Mouse (Mus musculus) stomach, embryonic 16.5 days (tissue): ENCODE data around the gene Rps6kb1. TPM values are rescaled to one million over a fixed set of nuclear protein-coding genes. Genes with fewer than 3 reads are reported as not detected.
"Not testable (repeated sequence)": the region's sequence is repeated elsewhere in the genome, so short reads cannot be mapped to it uniquely, and the experiment has no call there.

Experiments used
- ATAC-seq: fragments of 200-750 bp; cut with Nextera tagmentation; 2 replicates; pipeline ENCODE4 v1.8.0; 2017; ENCODE audit warnings: moderate number of reproducible peaks, moderate TSS enrichment; ENCODE audit not compliant: insufficient read depth, low FRiP score
- H3K27ac ChIP-seq: fragments of 300-500 bp; sonication (generic); 2 replicates; pipeline ENCODE4 v1.5.1; 2014; ENCODE audit warnings: low read length
- H3K27me3 ChIP-seq: fragments of 300-500 bp; sonication (generic); 2 replicates; pipeline ENCODE4 v1.6.1; 2014; ENCODE audit warnings: low read length, control low read depth, mixed read lengths; ENCODE audit not compliant: control insufficient read depth, insufficient read depth
- H3K36me3 ChIP-seq: fragments of 300-500 bp; sonication (generic); 2 replicates; pipeline ENCODE4 v1.6.1; 2014; ENCODE audit warnings: low read length; ENCODE audit not compliant: control insufficient read depth, insufficient read depth
- H3K4me1 ChIP-seq: fragments of 300-500 bp; sonication (generic); 2 replicates; pipeline ENCODE4 v1.6.1; 2014; ENCODE audit warnings: low read length, control low read depth, mixed read lengths; ENCODE audit not compliant: control insufficient read depth, insufficient read depth
- H3K4me2 ChIP-seq: fragments of 300-500 bp; sonication (generic); 2 replicates; pipeline ENCODE4 v1.6.1; 2014; ENCODE audit warnings: low read depth, low read length, mixed read lengths
- H3K4me3 ChIP-seq: fragments of 300-500 bp; sonication (generic); replicated peaks from 2 replicates; pipeline ENCODE4 v1.5.1; 2014; ENCODE audit warnings: mild to moderate bottlenecking, low read length
- H3K9ac ChIP-seq: fragments of 300-500 bp; sonication (generic); 2 replicates; pipeline ENCODE4 v1.6.1; 2014; ENCODE audit warnings: low read length
- H3K9me3 ChIP-seq: fragments of 300-500 bp; sonication (generic); replicated peaks from 2 replicates; pipeline ENCODE4 v1.6.1; 2016; ENCODE audit warnings: low read length, control low read depth; ENCODE audit not compliant: control insufficient read depth
- WGBS: fragments of 180-500 bp; shearing (Covaris S2); extraction: QIAGEN DNeasy Blood & Tissue Kit; methylation state at CpG from one replicate; pipeline ENCODE4 v1.1.7; 2014; 5-methylcytosine and 5-hydroxymethylcytosine counted together
- polyA plus RNA-seq: library from polyadenylated mRNA; unstranded; fragments of >200 nt; fragmentation: Nextera tagmentation; extraction: Ambion mirVana; gene quantifications from 2 replicates; pipeline ENCODE4 v1.2.1, GENCODE M21; 2015

The Rps6kb1 gene
- polyA plus RNA-seq, 1 experiment from 2014 or later = 60.0 TPM

DNA sequence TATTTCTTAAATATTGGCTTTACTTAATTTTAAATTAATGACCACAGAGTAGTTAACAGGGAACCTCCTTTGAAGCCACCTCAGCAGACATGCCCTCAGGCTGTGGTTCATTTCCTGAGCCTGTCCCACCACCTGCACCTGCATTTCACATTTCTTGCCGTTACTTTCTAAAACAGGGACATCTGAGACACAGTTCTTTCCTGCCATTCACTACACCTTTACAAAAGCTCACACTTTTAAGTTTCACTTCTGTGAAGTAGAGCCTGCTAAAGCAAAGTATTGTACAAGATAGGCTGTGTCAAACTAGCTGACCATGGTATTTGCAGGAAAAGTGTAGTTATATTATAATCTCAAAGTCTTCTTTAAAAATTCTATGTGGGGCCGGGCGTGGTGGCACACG, 5.8 kb downstream of the Rps6kb1 start:
- Histone ChIP-seq H3K4me3 (no peak overlapping the region), H3K27ac (no peak overlapping the region), H3K9ac (no peak overlapping the region), H3K4me2 (no peak overlapping the region), H3K36me3 (0 out of 2 replicates have a peak, but pooled peaks cover 2% of the 10 kb centered on the region), H3K4me1 (peaks cover 3% of the 10 kb centered on the region), H3K9me3 (no peaks in the 10 kb centered on the region), H3K27me3 (no peaks in the 10 kb centered on the region)
- WGBS = 97% methylated on average over 4 of the region's 4 CpGs
- no peak for ATAC-seq

DNA sequence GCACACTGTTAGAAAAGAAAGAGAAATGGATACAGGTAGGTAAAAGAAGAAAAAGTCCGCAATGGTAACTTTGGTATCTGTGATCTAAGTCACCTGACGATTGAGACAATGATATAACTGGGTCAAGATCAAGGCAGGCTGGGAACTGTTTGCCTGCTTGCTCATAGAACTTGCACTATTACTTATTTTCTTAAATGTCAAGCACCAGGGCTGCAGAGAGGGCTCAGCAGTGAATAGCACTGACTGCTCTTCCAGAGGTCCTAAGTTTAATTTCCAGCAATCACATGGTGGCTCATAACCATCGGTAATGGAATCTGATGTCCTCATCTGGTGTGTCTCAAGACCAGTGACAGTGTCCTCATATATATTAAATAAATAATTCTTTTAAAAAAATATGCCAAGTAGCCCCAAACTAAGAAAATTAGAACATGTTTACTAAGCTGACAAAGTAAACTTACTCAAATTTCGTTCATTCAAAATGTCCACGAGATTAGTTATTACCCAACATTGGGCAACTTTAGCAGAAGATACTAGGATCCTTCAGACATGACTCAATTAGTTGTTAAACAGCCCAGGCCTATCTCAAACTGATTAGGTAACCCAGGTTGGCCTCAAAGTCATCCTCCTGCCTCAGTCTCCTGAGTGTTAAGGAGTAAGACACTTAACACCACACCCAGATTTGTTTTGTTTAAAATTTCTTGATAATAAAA, 10.2 kb downstream of the Rps6kb1 start:
- no peaks in the 10 kb centered on the region for H3K4me1 ChIP-seq
- no peak overlapping the region for H3K4me2 ChIP-seq
- no peaks in the 10 kb centered on the region for H3K9me3 ChIP-seq
- H3K4me3 ChIP-seq = no peak overlapping the region
- peaks cover 9% of the 10 kb centered on the region; the same call in 1 of the 2 replicates for H3K36me3 ChIP-seq
- H3K27me3 ChIP-seq = no peaks in the 10 kb centered on the region
- H3K27ac ChIP-seq = no peak overlapping the region
- H3K9ac ChIP-seq = no peak overlapping the region
- ATAC-seq = no peak
- WGBS = 85% methylated on average over 5 of the region's 5 CpGs

DNA sequence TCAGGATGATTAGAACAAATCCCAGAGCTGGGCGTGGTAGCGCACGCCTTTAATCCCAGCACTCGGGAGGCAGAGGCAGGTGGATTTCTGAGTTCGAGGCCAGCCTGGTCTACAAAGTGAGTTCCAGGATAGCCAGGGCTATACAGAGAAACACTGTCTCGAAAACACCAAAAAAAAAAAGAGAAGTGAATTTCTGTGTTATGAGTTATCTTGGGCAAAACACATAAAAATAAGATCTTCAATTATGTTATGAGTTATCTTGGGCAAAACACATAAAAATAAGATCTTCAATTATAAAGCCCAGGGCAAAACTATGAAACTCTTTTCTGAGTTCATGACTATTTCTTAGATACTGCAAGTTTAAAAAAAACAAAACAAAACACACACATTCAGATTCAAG, 11.3 kb downstream of the Rps6kb1 start:
- H3K36me3 ChIP-seq, H3K9me3 ChIP-seq, H3K27me3 ChIP-seq, ATAC-seq, H3K4me3 ChIP-seq, H3K4me2 ChIP-seq, H3K27ac ChIP-seq, H3K9ac ChIP-seq, H3K4me1 ChIP-seq: not testable (repeated sequence)
- WGBS = 91% methylated on average over 6 of the region's 6 CpGs

DNA sequence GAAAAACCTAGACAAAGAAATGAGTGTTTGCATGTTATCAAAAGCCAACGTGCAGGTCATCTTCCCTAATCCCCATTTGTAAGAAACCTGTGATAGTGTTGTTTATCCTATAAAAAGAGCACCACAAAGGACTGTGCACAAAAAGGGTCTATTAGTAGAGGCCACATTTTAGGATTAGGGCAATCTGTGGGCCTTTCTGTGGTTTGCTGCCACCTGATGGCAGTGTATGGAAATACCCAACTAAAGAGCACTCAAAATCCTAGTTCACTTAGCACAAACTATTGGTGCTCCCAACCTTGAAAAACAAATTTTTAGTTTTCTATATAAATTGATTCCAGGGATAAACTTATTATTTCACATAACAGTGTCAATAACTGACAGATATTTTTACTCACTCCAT, 11.8 kb downstream of the Rps6kb1 start:
- Histone ChIP-seq H3K9ac (no peak overlapping the region), H3K4me3 (no peak overlapping the region), H3K4me2 (no peak overlapping the region), H3K27me3 (no peaks in the 10 kb centered on the region), H3K36me3 (peaks cover 9% of the 10 kb centered on the region; the same call in 1 of the 2 replicates), H3K9me3 (no peaks in the 10 kb centered on the region), H3K4me1 (no peaks in the 10 kb centered on the region), H3K27ac (no peak overlapping the region)
- ATAC-seq = no peak
- 58% methylated on average over 1 of the region's 1 CpGs for WGBS

- Histone ChIP-seq H3K9ac (no peak overlapping the region), H3K27me3 (no peaks in the 10 kb centered on the region), H3K4me2 (no peak overlapping the region), H3K36me3 (peaks cover 15% of the 10 kb centered on the region), H3K27ac (no peak overlapping the region), H3K4me3 (no peak overlapping the region), H3K4me1 (no peaks in the 10 kb centered on the region), H3K9me3 (no peaks in the 10 kb centered on the region)
- WGBS = 91% methylated on average over 4 of the region's 4 CpGs
- no peak for ATAC-seq
Measured at GRCm38 (mm10) chr11:86527528-86527927, 17.1 kb downstream of the Rps6kb1 start.

GRCm38 (mm10) chr11:86519751-86520150, 24.9 kb downstream of the Rps6kb1 start:
- H3K4me2 ChIP-seq = no peak overlapping the region
- no peaks in the 10 kb centered on the region for H3K9me3 ChIP-seq
- peaks cover 24% of the 10 kb centered on the region for H3K36me3 ChIP-seq
- H3K4me1 ChIP-seq = no peaks in the 10 kb centered on the region
- no peak overlapping the region for H3K9ac ChIP-seq
- H3K27me3 ChIP-seq = no peaks in the 10 kb centered on the region
- no peak overlapping the region for H3K27ac ChIP-seq
- no peak for ATAC-seq
- 86% methylated on average over 7 of the region's 7 CpGs for WGBS
- no peak overlapping the region for H3K4me3 ChIP-seq

DNA sequence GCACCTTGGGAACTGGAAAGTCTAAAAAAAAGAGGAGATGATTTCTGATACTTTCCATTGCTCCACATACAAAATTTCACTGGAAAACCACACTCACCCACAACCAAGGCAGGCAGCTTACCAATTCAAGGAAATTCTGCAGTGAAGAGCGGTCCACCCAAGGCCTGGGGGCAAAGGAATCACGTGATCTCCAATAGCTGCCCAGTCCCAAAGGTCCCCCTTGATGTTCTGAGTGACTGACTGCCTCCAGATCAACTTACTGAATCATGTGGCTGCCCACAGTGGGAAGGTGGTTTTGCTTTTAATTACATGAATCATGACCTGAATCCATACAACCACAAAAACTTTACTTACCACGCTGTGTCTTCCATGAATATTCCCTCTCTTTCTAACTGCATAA, 27.4 kb downstream of the Rps6kb1 start:
- no peaks in the 10 kb centered on the region for H3K4me1 ChIP-seq
- no peak overlapping the region for H3K9ac ChIP-seq
- H3K36me3 ChIP-seq = peaks cover 16% of the 10 kb centered on the region
- ATAC-seq = no peak
- 92% methylated on average over 3 of the region's 3 CpGs for WGBS
- H3K9me3 ChIP-seq = no peaks in the 10 kb centered on the region
- no peak overlapping the region for H3K4me2 ChIP-seq
- H3K27ac ChIP-seq = no peak overlapping the region
- H3K4me3 ChIP-seq = no peak overlapping the region
- no peaks in the 10 kb centered on the region for H3K27me3 ChIP-seq

DNA sequence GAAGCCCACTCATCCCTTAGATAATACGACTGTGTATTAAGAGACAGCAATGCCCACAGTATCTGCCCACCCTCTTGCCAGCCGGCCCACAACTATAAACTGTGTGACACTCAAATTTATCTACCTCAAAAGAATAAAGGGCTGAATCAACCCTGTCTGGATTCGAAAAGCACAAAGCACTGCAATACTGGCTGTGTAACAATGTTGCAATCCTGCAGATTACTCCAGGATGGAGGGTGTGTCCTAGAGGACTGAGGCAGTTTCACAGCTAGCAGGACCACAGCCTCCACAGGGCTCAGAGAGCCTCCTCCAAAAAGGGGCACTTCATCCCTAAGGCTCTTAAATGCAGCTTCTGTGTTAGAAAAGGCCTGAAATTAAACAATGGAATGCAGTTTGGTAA, 28.0 kb downstream of the Rps6kb1 start:
- no peak overlapping the region for H3K4me3 ChIP-seq
- H3K9me3 ChIP-seq = no peaks in the 10 kb centered on the region
- no peaks in the 10 kb centered on the region for H3K27me3 ChIP-seq
- H3K27ac ChIP-seq = no peak overlapping the region
- no peaks in the 10 kb centered on the region for H3K4me1 ChIP-seq
- peaks cover 16% of the 10 kb centered on the region for H3K36me3 ChIP-seq
- H3K4me2 ChIP-seq = no peak overlapping the region
- WGBS = 89% methylated on average over 3 of the region's 3 CpGs
- no peak overlapping the region for H3K9ac ChIP-seq
- no peak for ATAC-seq

DNA sequence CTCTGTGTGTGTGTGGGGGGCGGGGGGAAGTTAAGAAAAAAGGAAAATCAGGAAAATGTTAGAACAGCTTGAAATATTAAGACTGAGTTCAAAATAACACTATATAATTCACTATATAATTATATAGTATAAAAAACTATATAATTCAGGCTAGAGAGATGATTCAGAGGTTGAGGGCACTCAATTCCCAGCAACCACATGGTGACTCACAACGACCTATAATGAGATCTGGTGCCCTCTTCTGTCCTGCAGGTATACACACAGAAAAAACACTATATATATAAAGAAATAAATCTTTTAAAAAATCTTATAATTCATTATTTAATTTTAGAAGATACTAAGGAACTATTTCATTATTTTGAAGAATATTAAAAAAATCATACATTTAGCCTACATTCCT, 36.6 kb downstream of the Rps6kb1 start:
- H3K9me3 ChIP-seq = no peaks in the 10 kb centered on the region
- 80% methylated on average over 2 of the region's 2 CpGs for WGBS
- H3K27me3 ChIP-seq = no peaks in the 10 kb centered on the region
- no peak overlapping the region for H3K27ac ChIP-seq
- H3K9ac ChIP-seq = no peak overlapping the region
- H3K36me3 ChIP-seq = peaks cover 25% of the 10 kb centered on the region; the same call in 1 of the 2 replicates
- H3K4me1 ChIP-seq = no peaks in the 10 kb centered on the region
- no peak overlapping the region for H3K4me3 ChIP-seq
- no peak for ATAC-seq
- H3K4me2 ChIP-seq = no peak overlapping the region
